Mouse (Mus musculus) neural tube, postnatal 0 days (tissue): ENCODE data around the gene Gm21680. TPM values are rescaled to one million over a fixed set of nuclear protein-coding genes. Genes with fewer than 3 reads are reported as not detected.

Source experiments
- polyA plus RNA-seq: library from polyadenylated mRNA; unstranded; fragments of >200 nt; fragmentation: Nextera tagmentation; extraction: Ambion mirVana; gene quantifications from 2 replicates; pipeline ENCODE4 v1.2.1, GENCODE M21; 2015

Gene Gm21680
- polyA plus RNA-seq = 0.26 and 0.36 TPM in 2 replicates

DNA sequence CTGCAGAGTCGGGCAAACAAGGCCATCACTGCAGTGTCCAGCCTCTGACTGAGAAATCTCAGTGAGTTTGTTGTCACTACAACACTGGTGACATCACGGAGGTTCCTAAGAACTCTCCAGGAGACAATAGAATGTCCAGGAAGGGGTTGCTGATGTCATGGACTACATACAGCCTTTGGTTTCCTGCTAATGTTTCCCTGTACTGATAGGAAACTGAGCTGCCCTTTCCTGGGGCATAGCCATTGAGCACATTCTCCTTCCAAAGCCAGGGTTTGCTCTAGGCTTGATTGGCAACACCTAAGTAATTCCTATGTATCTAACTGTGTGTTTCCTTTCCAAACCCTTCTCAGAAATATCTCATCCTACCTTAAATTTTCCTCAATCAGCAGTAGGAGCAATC lies at the start of gene Gm21680:
Gene Gm21680 (minus strand): TSS at position 101 of the 400 bp plus-strand sequence.

DNA sequence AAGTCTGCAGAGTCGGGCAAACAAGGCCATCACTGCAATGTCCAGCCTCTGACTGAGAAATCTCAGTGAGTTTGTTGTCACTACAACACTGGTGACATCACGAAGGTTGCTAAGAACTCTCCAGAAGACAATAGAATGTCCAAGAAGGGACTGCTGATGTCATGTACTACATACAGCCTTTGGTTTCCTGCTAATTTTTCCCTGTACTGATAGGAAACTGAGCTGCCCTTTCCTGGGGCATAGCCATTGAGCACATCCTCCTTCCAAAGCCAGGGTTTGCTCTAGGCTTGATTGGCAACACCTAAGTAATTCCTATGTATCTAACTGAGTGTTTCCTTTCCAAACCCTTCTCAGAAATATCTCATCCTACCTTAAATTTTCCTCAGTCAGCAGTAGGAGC lies 32.2 kb upstream of the Gm21680 start, which contains the start of gene Gm1979:
Gene Gm1979 (minus strand): TSS at position 101 of the 400 bp plus-strand sequence.

DNA sequence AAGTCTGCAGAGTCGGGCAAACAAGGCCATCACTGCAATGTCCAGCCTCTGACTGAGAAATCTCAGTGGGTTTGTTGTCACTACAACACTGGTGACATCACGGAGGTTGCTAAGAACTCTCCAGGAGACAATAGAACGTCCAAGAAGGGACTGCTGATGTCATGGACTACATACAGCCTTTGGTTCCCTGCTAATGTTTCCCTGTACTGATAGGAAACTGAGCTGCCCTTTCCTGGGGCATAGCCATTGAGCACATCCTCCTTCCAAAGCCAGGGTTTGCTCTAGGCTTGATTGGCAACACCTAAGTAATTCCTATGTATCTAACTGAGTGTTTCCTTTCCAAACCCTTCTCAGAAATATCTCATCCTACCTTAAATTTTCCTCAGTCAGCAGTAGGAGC lies 16.1 kb upstream of the Gm21680 start, which contains the start of gene Gm21698:
Gene Gm21698 (minus strand): TSS at position 101 of the 400 bp plus-strand sequence.

DNA sequence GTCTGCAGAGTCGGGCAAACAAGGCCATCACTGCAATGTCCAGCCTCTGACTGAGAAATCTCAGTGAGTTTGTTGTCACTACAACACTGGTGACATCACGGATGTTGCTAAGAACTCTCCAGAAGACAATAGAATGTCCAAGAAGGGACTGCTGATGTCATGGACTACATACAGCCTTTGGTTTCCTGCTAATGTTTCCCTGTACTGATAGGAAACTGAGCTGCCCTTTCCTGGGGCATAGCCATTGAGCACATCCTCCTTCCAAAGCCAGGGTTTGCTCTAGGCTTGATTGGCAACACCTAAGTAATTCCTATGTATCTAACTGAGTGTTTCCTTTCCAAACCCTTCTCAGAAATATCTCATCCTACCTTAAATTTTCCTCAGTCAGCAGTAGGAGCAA lies 18.1 kb downstream of the Gm21680 start, which contains the start of gene Gm21671:
Gene Gm21671 (minus strand): TSS at position 101 of the 400 bp plus-strand sequence.

DNA sequence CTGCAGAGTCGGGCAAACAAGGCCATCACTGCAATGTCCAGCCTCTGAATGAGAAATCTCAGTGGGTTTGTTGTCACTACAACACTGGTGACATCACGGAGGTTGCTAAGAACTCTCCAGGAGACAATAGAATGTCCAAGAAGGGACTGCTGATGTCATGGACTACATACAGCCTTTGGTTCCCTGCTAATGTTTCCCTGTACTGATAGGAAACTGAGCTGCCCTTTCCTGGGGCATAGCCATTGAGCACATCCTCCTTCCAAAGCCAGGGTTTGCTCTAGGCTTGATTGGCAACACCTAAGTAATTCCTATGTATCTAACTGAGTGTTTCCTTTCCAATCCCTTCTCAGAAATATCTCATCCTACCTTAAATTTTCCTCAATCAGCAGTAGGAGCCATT lies 30.2 kb downstream of the Gm21680 start, which contains the start of gene Gm21663:
Gene Gm21663 (minus strand): TSS at position 101 of the 400 bp plus-strand sequence.

Other genes with a start within 250 kb of the Gm21680 start
- gene Actr3b, start 212.7 kb downstream of the Gm21680 start, polyA plus RNA-seq = 62.5 and 63.0 TPM in 2 replicates
- gene Gm21663, start 30.3 kb downstream of the Gm21680 start, polyA plus RNA-seq = 0.17 TPM in 2 replicates
- 0.45 and 0.47 TPM in 2 replicates for gene Gm21671, start 18.2 kb downstream of the Gm21680 start, polyA plus RNA-seq
- gene Gm21698, start 16.0 kb upstream of the Gm21680 start, polyA plus RNA-seq = 0.52 and 0.59 TPM in 2 replicates
- 0.48 and 0.70 TPM in 2 replicates for gene Gm1979, start 32.1 kb upstream of the Gm21680 start, polyA plus RNA-seq
- 0.12 and 0.19 TPM in 2 replicates for gene Gm5862, start 50.3 kb upstream of the Gm21680 start, polyA plus RNA-seq
- gene Speer4a, start 66.9 kb upstream of the Gm21680 start, polyA plus RNA-seq = 0.26 and 0.34 TPM in 2 replicates
- gene Gm7347, start 85.9 kb upstream of the Gm21680 start, polyA plus RNA-seq = 0.37 and 0.55 TPM in 2 replicates
- 0.25 TPM in 2 replicates for gene Gm10471, start 116.6 kb upstream of the Gm21680 start, polyA plus RNA-seq
- gene 5031410I06Rik, start 132.7 kb upstream of the Gm21680 start, polyA plus RNA-seq = 0.15 TPM in 1 of 2 replicates, not detected in the other
- gene Gm10220, start 148.8 kb upstream of the Gm21680 start, polyA plus RNA-seq = not detected in 2 replicates